Mouse (Mus musculus): ENCODE results near the gene Ppp1r12a. TPM values are rescaled to one million over a fixed set of nuclear protein-coding genes. Genes with fewer than 3 reads are reported as not detected.
A peak's percentile ranks its signal among the peaks of the same experiment; 100 is the strongest.

The Ppp1r12a gene
- polyA plus RNA-seq, 1 experiment: 18.1 TPM

- WGBS: 88% methylated on average over 3 of the region's 3 CpGs
- H3K36me3 ChIP-seq (ENCODE audit: control insufficient read depth, insufficient read depth, low read length): no peaks in the 10 kb centered on the region
- no peaks in the 10 kb centered on the region for H3K27me3 ChIP-seq (replicated peaks; ENCODE audit: control insufficient read depth, insufficient read depth, low read length)
- TF ChIP-seq CTCF (conservative IDR thresholded peaks at IDR 0.05; ENCODE audit: insufficient read depth, insufficient read length, low read depth, low read length) (no peak), POLR2A (IDR thresholded peaks at IDR 0.05; ENCODE audit: low read depth, low read length) (no peak)
- no peak for DNase-seq
- H3K4me3 ChIP-seq (ENCODE audit: insufficient read depth, low read depth, low read length): no peak overlapping the region
- peaks cover 14% of the 10 kb centered on the region for H3K4me1 ChIP-seq (ENCODE audit: control insufficient read depth, insufficient read depth, low read length)
- H3K27ac ChIP-seq (ENCODE audit: insufficient read depth, low read depth, low read length): no peak overlapping the region
These were observed 149.4 kb downstream of the Ppp1r12a start for GRCm38 (mm10) chr10:108311396-108311795.

GRCm38 (mm10) chr10:108313845-108314244 lies 151.9 kb downstream of the Ppp1r12a start:
- Histone ChIP-seq H3K27me3 (replicated peaks; ENCODE audit: control insufficient read depth, insufficient read depth, low read length) (no peaks in the 10 kb centered on the region), H3K4me3 (ENCODE audit: insufficient read depth, low read depth, low read length) (no peak overlapping the region), H3K36me3 (ENCODE audit: control insufficient read depth, insufficient read depth, low read length) (no peaks in the 10 kb centered on the region), H3K27ac (ENCODE audit: insufficient read depth, low read depth, low read length) (0 out of 2 replicates have a peak overlapping the region, but pooled peaks have one; percentile 56), H3K4me1 (ENCODE audit: control insufficient read depth, insufficient read depth, low read length) (peaks cover 8% of the 10 kb centered on the region)
- DNase-seq: peak; percentile 82
- 40% methylated on average over 6 of the region's 6 CpGs for WGBS
- no peak for TF ChIP-seq CTCF (conservative IDR thresholded peaks at IDR 0.05; ENCODE audit: insufficient read depth, insufficient read length, low read depth, low read length)
- no peak for TF ChIP-seq POLR2A (IDR thresholded peaks at IDR 0.05; ENCODE audit: low read depth, low read length)

- DNase-seq: no peak
- Histone ChIP-seq H3K27me3 (replicated peaks; ENCODE audit: control insufficient read depth, insufficient read depth, low read length) (no peaks in the 10 kb centered on the region), H3K27ac (ENCODE audit: insufficient read depth, low read depth, low read length) (peak overlapping the region; percentile 67), H3K4me3 (ENCODE audit: insufficient read depth, low read depth, low read length) (no peak overlapping the region), H3K4me1 (ENCODE audit: control insufficient read depth, insufficient read depth, low read length) (peaks cover 8% of the 10 kb centered on the region), H3K36me3 (ENCODE audit: control insufficient read depth, insufficient read depth, low read length) (no peaks in the 10 kb centered on the region)
- WGBS: 88% methylated on average over 8 of the region's 8 CpGs
- TF ChIP-seq POLR2A (IDR thresholded peaks at IDR 0.05; ENCODE audit: low read depth, low read length): no peak
- TF ChIP-seq CTCF (conservative IDR thresholded peaks at IDR 0.05; ENCODE audit: insufficient read depth, insufficient read length, low read depth, low read length): no peak
These were observed 152.4 kb downstream of the Ppp1r12a start for GRCm38 (mm10) chr10:108314396-108314795.

GRCm38 (mm10) chr10:108315236-108315635 lies 153.2 kb downstream of the Ppp1r12a start:
- Histone ChIP-seq H3K36me3 (ENCODE audit: control insufficient read depth, insufficient read depth, low read length) (no peaks in the 10 kb centered on the region), H3K4me3 (ENCODE audit: insufficient read depth, low read depth, low read length) (no peak overlapping the region), H3K27me3 (replicated peaks; ENCODE audit: control insufficient read depth, insufficient read depth, low read length) (no peaks in the 10 kb centered on the region), H3K4me1 (ENCODE audit: control insufficient read depth, insufficient read depth, low read length) (peaks cover 14% of the 10 kb centered on the region), H3K27ac (ENCODE audit: insufficient read depth, low read depth, low read length) (no peak overlapping the region)
- TF ChIP-seq POLR2A (IDR thresholded peaks at IDR 0.05; ENCODE audit: low read depth, low read length): no peak
- no peak for TF ChIP-seq CTCF (conservative IDR thresholded peaks at IDR 0.05; ENCODE audit: insufficient read depth, insufficient read length, low read depth, low read length)
- WGBS: 95% methylated on average over 7 of the region's 7 CpGs
- DNase-seq: no peak

GRCm38 (mm10) chr10:108328356-108328755 lies 166.4 kb downstream of the Ppp1r12a start:
- H3K4me3 ChIP-seq (ENCODE audit: insufficient read depth, low read depth, low read length): no peak overlapping the region
- 91% methylated on average over 7 of the region's 7 CpGs for WGBS

GRCm38 (mm10) chr10:108328983-108329382 lies 167.0 kb downstream of the Ppp1r12a start:
- Histone ChIP-seq H3K27ac (ENCODE audit: insufficient read depth, low read depth, low read length) (no peak overlapping the region), H3K4me1 (ENCODE audit: control insufficient read depth, insufficient read depth, low read length) (peaks cover 6% of the 10 kb centered on the region; the same call in 1 of the 2 replicates), H3K36me3 (ENCODE audit: control insufficient read depth, insufficient read depth, low read length) (no peaks in the 10 kb centered on the region), H3K4me3 (ENCODE audit: insufficient read depth, low read depth, low read length) (no peak overlapping the region), H3K27me3 (replicated peaks; ENCODE audit: control insufficient read depth, insufficient read depth, low read length) (no peaks in the 10 kb centered on the region)
- no peak for DNase-seq
- TF ChIP-seq CTCF (conservative IDR thresholded peaks at IDR 0.05; ENCODE audit: insufficient read depth, insufficient read length, low read depth, low read length): no peak
- no peak for TF ChIP-seq POLR2A (IDR thresholded peaks at IDR 0.05; ENCODE audit: low read depth, low read length)
- 94% methylated on average over 12 of the region's 12 CpGs for WGBS

More at GRCm38 (mm10) chr10:108328356-108328755, 166.4 kb downstream of the Ppp1r12a start:
- Histone ChIP-seq H3K4me1 (ENCODE audit: control insufficient read depth, insufficient read depth, low read length) (peaks cover 6% of the 10 kb centered on the region; the same call in 1 of the 2 replicates), H3K36me3 (ENCODE audit: control insufficient read depth, insufficient read depth, low read length) (no peaks in the 10 kb centered on the region), H3K27ac (ENCODE audit: insufficient read depth, low read depth, low read length) (no peak overlapping the region), H3K27me3 (replicated peaks; ENCODE audit: control insufficient read depth, insufficient read depth, low read length) (no peaks in the 10 kb centered on the region)
- TF ChIP-seq POLR2A (IDR thresholded peaks at IDR 0.05; ENCODE audit: low read depth, low read length) (no peak), CTCF (conservative IDR thresholded peaks at IDR 0.05; ENCODE audit: insufficient read depth, insufficient read length, low read depth, low read length) (no peak)
- DNase-seq: no peak

- TF ChIP-seq POLR2A (IDR thresholded peaks at IDR 0.05; ENCODE audit: low read depth, low read length): no peak
- no peak for TF ChIP-seq CTCF (conservative IDR thresholded peaks at IDR 0.05; ENCODE audit: insufficient read depth, insufficient read length, low read depth, low read length)
- H3K27me3 ChIP-seq (replicated peaks; ENCODE audit: control insufficient read depth, insufficient read depth, low read length): no peaks in the 10 kb centered on the region
- WGBS: 74% methylated on average over 5 of the region's 5 CpGs
- DNase-seq: peak; percentile 70
- no peak overlapping the region for H3K27ac ChIP-seq (ENCODE audit: insufficient read depth, low read depth, low read length)
- no peak overlapping the region for H3K4me3 ChIP-seq (ENCODE audit: insufficient read depth, low read depth, low read length)
- peaks cover 9% of the 10 kb centered on the region; the same call in 1 of the 2 replicates for H3K4me1 ChIP-seq (ENCODE audit: control insufficient read depth, insufficient read depth, low read length)
- no peaks in the 10 kb centered on the region for H3K36me3 ChIP-seq (ENCODE audit: control insufficient read depth, insufficient read depth, low read length)
These were observed 167.8 kb downstream of the Ppp1r12a start for GRCm38 (mm10) chr10:108329771-108330170.

All from kidney, adult 2 months (tissue).